Mouse (Mus musculus) ovary, adult 10 weeks (tissue): ENCODE results near the gene Ric8b. TPM values are rescaled to one million over a fixed set of nuclear protein-coding genes. Genes with fewer than 3 reads are reported as not detected.

ENCODE experiments used
- polyA plus RNA-seq: library from polyadenylated mRNA; stranded (reverse); fragments of 350-450 nt; fragmentation: Illumina TruSeq; extraction: RNeasy Lipid Tissue Mini Kit (QIAGEN cat#74804); gene quantifications from one replicate; pipeline ENCODE4 v1.2.3, GENCODE M21; 2014

Gene Ric8b
- 48.7 TPM for polyA plus RNA-seq

DNA sequence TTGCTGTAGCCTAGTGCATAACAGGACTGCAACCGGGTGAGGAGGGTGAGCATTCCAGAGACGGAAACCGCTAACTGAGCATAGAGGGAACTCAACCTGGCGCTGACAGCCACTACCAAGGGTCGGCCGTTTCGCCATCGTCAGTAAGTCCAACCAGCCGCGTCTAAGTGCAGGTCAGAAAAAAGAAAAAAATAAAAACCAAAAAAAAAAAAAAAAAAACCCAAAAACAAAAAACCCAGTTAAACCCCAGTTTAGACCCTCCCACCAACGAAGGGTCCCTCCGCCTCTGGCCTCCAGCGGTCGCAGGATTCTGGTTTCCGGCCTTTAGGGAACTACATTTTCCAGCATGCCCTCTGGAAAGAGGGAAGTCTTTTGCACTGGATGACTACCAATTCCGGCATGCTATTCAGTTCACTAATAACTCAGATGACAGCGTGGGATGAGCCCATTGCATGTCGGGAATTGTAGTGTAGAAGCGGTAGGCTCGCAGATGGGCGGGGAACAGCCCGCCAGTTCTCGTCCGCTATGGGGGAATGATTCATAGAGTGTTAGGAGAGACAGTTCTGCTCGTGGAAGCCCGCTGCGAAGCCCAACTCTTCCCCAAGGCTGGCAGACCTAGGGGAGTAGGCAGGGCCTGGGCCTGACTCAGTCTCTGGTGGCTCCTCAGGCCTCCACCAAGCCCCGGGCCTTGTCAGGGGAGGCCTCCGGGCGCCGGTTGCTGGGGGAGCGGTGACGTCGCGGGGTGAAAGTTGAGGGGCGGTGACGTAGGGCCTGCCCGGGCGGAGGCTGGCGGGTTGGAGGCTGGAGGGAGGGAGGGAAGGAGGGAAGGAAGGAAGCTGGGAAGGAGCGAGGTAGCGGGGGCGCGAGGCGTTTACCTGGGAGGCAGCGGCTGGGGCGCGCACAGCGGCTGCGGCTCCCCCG, at the start of gene Ric8b:
Gene Ric8b (plus strand): TSS at position 807 of the 921 bp plus-strand sequence.

Other genes with a start within 250 kb of the Ric8b start
- gene Rfx4, start 161.6 kb upstream of the Ric8b start, polyA plus RNA-seq = not detected
- 1.5 TPM for gene Fhl4, start 184.9 kb downstream of the Ric8b start, polyA plus RNA-seq
- 129 TPM for gene Tmem263, start 185.0 kb downstream of the Ric8b start, polyA plus RNA-seq
- gene Mterf2, start 210.4 kb downstream of the Ric8b start, polyA plus RNA-seq = 13.6 TPM